Mouse (Mus musculus) right cerebral cortex, postnatal 25 days (tissue): Measurements from ENCODE around the gene Rcbtb2.
A peak's percentile ranks its signal among the peaks of the same experiment; 100 is the strongest.

Experiments used
- DNase-seq: peaks from one replicate; pipeline ENCODE4 v3.0.0; 2022

Gene Rcbtb2

GRCm38 (mm10) chr14:73117411-73118392 is 5.1 kb upstream of the Rcbtb2 start:
- no peak for DNase-seq

GRCm38 (mm10) chr14:73118482-73119347 is 4.1 kb upstream of the Rcbtb2 start:
- no peak for DNase-seq

DNA sequence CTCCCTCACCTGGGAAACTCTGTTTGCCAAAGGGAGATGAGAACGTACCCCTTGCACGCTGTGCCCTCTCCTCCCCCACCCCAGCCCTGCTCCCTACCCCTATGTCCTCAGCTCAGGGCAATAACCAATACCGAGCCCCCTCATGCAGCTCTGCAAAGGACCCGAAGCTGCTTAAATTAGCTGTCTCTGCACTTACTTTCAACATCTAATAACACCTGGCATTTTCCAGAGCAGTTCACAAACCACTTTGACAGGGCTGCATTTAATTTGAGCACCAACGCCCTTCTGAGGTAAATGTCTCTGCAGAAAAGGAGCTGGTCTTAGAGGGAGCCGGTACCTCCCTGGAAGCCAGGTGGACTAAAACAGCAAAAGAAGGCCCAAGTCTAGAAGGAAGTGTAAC is 3.4 kb upstream of the Rcbtb2 start:
- DNase-seq = no peak

DNA sequence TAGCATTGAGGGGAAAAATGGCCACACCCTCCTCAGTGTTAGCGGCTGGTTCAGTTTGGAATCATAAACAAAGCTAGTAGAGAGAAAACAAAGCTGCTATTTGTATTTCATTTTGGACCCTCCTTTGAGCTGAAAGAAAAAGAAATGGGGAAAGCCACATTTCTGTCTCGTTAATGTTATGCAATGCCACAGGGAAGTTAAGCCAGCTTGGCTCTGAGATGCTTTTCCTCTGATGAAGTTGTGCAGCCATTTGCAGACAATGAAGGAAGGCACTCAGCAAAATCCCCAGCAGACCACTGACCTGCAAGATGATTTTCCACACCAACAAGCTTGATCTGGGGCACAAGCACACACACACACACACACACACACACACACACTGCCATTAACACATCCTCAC is 2.9 kb upstream of the Rcbtb2 start:
- DNase-seq = no peak

- no peak for DNase-seq
These were observed 470 bp upstream of the Rcbtb2 start for GRCm38 (mm10) chr14:73122211-73122922.

GRCm38 (mm10) chr14:73123381-73123780 is 544 bp downstream of the Rcbtb2 start:
- DNase-seq = no peak

GRCm38 (mm10) chr14:73123786-73124185 is 949 bp downstream of the Rcbtb2 start:
- no peak for DNase-seq

DNA sequence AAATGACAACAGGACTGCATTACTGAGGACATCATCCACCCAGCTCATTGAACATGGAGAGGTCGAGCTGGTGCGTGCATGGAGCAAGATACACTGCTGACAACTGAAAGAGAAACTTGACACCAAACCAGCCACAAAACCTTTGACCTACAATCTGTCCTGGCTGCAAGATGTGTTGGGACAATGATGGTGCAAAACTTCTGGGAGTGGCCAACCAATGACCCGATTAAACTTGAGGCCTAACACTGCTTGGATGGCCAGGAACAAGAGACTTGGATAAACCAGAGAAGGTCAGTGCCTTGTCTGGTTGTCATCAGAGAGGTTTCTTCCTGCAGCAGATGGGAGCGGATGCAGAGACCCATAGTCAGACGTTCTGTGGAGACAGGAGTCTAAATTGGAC is 7.7 kb downstream of the Rcbtb2 start:
- no peak for DNase-seq

DNA sequence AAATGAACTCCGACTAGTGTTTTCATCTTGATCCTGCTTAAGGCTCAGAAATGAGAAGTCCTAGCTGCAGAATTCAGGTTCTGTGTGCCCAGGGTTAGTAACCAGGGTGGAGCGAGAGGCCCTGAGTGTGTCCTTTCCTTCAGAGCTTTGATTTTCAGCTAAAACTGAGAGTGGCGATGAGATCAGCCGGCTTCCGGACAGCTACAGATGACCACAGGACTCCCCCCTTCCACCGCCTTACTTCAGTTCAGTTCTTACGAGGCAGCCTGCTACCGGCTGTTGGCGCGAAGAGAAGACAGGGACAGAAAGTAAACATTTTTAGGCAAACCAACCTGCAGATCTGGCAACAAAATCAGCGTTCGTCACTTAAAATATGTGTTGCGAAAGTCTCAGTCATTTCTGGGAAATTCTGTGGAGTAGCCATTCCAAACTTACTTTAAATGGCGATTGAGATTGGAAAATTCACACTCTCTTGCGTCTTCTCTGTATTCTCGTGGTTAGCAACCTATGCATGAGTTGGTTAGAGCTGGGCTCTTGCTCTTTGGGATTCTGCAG is 9.1 kb downstream of the Rcbtb2 start:
- no peak for DNase-seq

DNA sequence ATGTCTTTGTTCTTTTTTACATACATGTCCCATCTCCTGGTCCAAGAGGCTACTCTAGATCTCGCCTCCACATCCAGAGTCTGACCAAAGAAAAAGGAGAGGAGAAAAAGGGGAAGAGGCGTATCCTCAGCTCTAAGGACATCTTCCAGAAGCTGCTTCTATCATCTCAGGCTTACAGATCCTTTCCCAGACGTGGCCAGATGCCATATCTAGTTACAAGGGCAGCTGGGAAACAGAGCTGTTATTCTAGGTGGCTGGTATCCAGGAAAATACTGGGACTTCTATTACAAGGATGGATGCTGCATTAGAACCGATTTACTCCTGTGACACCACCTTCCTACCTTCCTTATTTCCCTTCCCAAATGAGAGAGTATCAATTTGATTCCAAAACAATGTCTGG is 9.9 kb downstream of the Rcbtb2 start:
- no peak for DNase-seq

- DNase-seq = no peak
These were observed 14.4 kb downstream of the Rcbtb2 start for GRCm38 (mm10) chr14:73137234-73137633.

DNA sequence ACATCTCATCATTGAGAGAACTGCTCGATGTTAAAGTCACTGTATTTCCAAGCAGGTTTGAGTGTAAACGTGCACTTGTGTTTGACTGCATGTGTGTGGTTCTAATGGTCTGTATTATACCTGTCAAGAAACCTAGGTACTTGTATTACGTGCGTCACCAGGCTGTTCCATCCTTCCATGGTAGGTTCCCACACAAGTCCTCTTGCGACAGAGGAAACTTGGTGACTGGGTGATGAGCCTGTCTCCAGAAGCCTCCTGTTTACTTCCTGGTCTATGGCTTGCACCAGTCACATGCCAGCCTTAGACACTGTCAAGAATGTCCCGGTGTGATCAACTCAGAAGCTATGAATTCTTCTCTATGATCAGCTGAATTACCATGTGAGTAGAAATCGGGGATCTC is 15.6 kb downstream of the Rcbtb2 start:
- DNase-seq = no peak

- no peak for DNase-seq
These were observed 17.0 kb downstream of the Rcbtb2 start for GRCm38 (mm10) chr14:73139866-73140265.

- DNase-seq = no peak
These were observed 19.0 kb downstream of the Rcbtb2 start for GRCm38 (mm10) chr14:73141800-73142199.

GRCm38 (mm10) chr14:73142421-73142895 is 19.6 kb downstream of the Rcbtb2 start:
- DNase-seq = peak; percentile 16

DNA sequence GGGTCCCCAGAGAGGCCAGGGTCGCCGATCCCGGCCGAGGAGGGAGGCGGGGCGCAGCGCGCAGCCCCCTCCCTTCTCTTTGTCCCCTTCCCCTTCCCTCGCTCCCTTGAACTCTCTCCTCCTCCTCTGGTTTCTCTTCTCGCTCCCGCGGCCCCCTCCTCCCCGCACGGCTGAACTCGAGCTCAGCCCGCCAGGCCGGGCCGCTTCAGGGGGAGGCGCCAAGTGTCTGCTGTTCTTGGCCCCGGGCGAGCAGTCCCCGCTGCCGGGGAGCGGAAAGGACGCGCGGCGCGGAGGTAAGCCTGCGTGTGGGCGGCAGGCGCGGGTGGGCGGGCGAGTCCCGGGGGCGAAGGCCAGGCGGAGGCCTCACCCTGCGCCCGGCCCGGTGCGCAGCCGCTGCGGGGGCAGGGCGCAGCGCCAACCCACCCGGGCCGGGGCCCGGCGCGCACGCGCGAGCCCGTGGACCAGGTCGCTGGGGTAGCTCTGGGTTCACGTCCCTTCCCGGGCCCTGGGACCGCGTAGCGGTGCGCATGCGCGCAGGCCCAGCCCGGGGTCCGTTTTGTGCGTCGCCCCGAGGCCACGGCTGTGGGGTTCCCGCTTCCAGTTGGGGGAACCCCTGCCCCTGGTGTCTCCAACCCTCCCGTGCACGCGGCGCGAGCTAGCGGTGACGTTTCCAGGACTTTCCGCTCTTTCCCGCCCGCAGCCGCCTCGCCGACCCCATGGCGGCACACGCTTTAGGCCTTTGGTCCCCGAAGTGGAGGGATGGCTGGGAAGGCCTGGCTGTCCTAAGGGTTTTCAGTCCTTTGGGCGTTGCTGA is 20.3 kb downstream of the Rcbtb2 start:
- DNase-seq = peak; percentile 82

DNA sequence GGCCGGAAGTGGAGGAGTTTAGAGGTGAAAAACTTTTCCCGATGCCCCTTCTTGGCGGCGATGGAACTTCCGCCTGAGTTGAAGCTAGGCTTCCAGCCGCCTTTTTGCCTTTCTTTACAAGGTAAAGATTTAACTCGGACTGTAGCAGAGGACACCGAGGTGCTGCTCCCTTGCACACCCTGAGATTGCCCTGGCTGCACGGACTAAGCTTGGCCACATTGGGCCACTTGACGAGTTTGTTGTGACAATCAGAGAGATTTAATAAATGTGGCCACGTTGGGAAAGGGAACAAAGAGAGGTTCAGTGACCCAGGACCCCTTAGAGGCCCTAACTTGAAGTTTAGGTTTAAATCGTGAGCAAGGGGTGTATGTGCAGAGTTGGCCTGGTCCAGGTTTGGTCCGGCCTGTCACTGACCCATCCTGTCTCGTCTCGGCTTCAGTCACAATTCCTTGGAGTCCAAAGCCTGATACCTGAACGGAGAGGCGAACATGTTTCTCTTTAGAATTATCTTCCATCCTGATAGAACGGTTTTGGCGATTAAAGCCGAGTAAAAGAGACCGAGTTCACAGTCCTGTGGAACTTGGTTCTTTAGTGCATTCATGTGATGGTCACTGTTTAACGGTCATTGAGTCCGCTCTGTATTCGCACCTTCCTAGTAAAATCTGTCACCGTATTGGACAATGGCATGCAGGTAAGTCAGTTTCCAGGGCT is 21.0 kb downstream of the Rcbtb2 start:
- DNase-seq = no peak

GRCm38 (mm10) chr14:73145531-73145930 is 22.7 kb downstream of the Rcbtb2 start:
- DNase-seq = no peak

DNA sequence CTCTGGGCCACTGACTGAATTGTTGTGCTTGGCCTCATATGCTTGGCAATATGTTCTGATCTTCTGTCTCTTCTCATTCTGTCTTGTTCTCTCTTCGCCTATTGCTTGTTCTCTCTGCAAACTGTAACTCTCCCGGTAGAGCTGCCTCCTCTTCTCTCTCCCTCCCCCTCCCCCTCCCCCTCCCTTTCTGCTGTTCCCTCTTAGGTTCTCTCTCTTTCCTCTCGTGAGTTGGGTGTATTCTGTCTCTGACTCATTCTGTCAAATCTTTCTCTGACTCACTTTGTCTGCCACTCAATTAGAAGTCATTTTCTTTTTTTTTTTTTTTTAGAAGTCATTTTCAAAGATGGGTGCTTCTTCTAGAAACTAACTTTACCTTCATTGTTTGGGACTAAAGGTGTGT is 23.9 kb downstream of the Rcbtb2 start:
- no peak for DNase-seq

- no peak for DNase-seq
These were observed 25.3 kb downstream of the Rcbtb2 start for GRCm38 (mm10) chr14:73148125-73148524.

GRCm38 (mm10) chr14:73161303-73161702 is 38.5 kb downstream of the Rcbtb2 start:
- DNase-seq = no peak
